Mouse (Mus musculus): ENCODE results near the gene Mchr1. TPM values are rescaled to one million over a fixed set of nuclear protein-coding genes. Genes with fewer than 3 reads are reported as not detected.
A peak's percentile ranks its signal among the peaks of the same experiment; 100 is the strongest.
"Not testable (repeated sequence)": the region's sequence is repeated elsewhere in the genome, so short reads cannot be mapped to it uniquely, and the experiment has no call there.

Mchr1 gene
- polyA plus RNA-seq, 1 experiment from 2014 or later = 1.7 TPM

GRCm38 (mm10) chr15:81220051-81220450, 15.2 kb upstream of the Mchr1 start:
- H3K9ac ChIP-seq (ENCODE audit: low read length); H3K27me3 ChIP-seq (ENCODE audit: control insufficient read depth, insufficient read depth, low read length); ATAC-seq (ENCODE audit: insufficient read depth, low FRiP score); H3K9me3 ChIP-seq (replicated peaks; ENCODE audit: control insufficient read depth, low read length); H3K4me2 ChIP-seq (ENCODE audit: low read depth, low read length); H3K4me3 ChIP-seq (replicated peaks; ENCODE audit: low read length); H3K27ac ChIP-seq (ENCODE audit: low read length); H3K36me3 ChIP-seq (ENCODE audit: control insufficient read depth, insufficient read depth, low read length); H3K4me1 ChIP-seq (ENCODE audit: control insufficient read depth, insufficient read depth, low read length): not testable (repeated sequence)
- 62% methylated on average over 8 of the region's 8 CpGs for WGBS

DNA sequence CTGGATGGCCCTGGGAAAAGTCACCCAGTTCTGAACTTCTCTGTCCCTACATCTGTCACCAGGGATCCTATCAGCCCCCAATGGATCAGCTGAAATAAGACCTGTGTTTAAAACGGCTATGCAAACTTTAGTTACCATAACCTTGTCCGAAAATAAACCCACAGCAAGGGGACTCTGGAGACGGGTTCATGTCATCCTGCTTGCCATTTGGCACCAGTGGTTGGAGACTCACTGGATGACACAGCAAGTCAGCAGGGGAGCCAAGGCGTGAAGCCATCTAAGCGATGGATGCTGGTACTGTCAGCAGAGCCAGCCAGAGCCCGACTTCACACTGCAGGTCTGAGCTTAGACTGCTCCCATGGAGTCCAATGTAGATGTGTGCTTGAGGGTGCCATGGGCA, 13.9 kb upstream of the Mchr1 start:
- no peaks in the 10 kb centered on the region for H3K36me3 ChIP-seq (ENCODE audit: control insufficient read depth, insufficient read depth, low read length)
- no peak overlapping the region for H3K9ac ChIP-seq (ENCODE audit: low read length)
- ATAC-seq (ENCODE audit: insufficient read depth, low FRiP score) = no peak
- 63% methylated on average over 6 of the region's 6 CpGs for WGBS
- H3K4me1 ChIP-seq (ENCODE audit: control insufficient read depth, insufficient read depth, low read length) = no peaks in the 10 kb centered on the region
- no peak overlapping the region for H3K4me3 ChIP-seq (replicated peaks; ENCODE audit: low read length)
- H3K27ac ChIP-seq (ENCODE audit: low read length) = no peak overlapping the region
- no peak overlapping the region for H3K4me2 ChIP-seq (ENCODE audit: low read depth, low read length)
- no peaks in the 10 kb centered on the region for H3K9me3 ChIP-seq (replicated peaks; ENCODE audit: control insufficient read depth, low read length)
- H3K27me3 ChIP-seq (ENCODE audit: control insufficient read depth, insufficient read depth, low read length) = no peaks in the 10 kb centered on the region

GRCm38 (mm10) chr15:81225016-81225415, 10.3 kb upstream of the Mchr1 start:
- Histone ChIP-seq H3K27me3 (ENCODE audit: control insufficient read depth, insufficient read depth, low read length) (no peaks in the 10 kb centered on the region), H3K4me3 (replicated peaks; ENCODE audit: low read length) (no peak overlapping the region), H3K36me3 (ENCODE audit: control insufficient read depth, insufficient read depth, low read length) (no peaks in the 10 kb centered on the region), H3K4me2 (ENCODE audit: low read depth, low read length) (no peak overlapping the region), H3K9ac (ENCODE audit: low read length) (no peak overlapping the region), H3K27ac (ENCODE audit: low read length) (no peak overlapping the region), H3K9me3 (replicated peaks; ENCODE audit: control insufficient read depth, low read length) (no peaks in the 10 kb centered on the region), H3K4me1 (ENCODE audit: control insufficient read depth, insufficient read depth, low read length) (no peaks in the 10 kb centered on the region)
- ATAC-seq (ENCODE audit: insufficient read depth, low FRiP score) = no peak
- WGBS = 80% methylated on average over 10 of the region's 10 CpGs

DNA sequence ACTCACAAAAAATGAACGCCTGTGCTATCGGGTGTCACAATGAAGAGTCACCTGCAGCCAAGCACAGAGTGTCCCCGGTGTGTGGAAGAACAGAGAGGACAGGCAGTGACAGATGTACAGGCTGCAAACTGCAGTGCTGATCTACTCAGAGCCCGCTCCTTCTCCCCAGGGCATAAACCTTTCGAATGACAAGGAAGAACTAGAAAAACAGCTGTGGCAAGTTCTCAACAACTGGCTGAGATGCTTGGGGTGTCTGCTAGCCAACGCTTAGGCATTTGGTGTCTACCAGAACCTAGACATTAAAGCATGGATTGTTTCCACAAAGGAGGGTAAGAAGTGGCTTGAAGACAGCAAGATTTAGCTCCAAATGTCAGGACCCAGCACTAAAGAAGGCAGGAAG, 9.6 kb upstream of the Mchr1 start:
- Histone ChIP-seq H3K4me2 (ENCODE audit: low read depth, low read length) (no peak overlapping the region), H3K4me3 (replicated peaks; ENCODE audit: low read length) (no peak overlapping the region), H3K27me3 (ENCODE audit: control insufficient read depth, insufficient read depth, low read length) (no peaks in the 10 kb centered on the region), H3K9ac (ENCODE audit: low read length) (no peak overlapping the region), H3K4me1 (ENCODE audit: control insufficient read depth, insufficient read depth, low read length) (no peaks in the 10 kb centered on the region), H3K36me3 (ENCODE audit: control insufficient read depth, insufficient read depth, low read length) (no peaks in the 10 kb centered on the region), H3K27ac (ENCODE audit: low read length) (no peak overlapping the region), H3K9me3 (replicated peaks; ENCODE audit: control insufficient read depth, low read length) (no peaks in the 10 kb centered on the region)
- ATAC-seq (ENCODE audit: insufficient read depth, low FRiP score) = no peak
- WGBS = 67% methylated on average over 6 of the region's 6 CpGs

GRCm38 (mm10) chr15:81226796-81227195, 8.5 kb upstream of the Mchr1 start:
- Histone ChIP-seq H3K36me3 (ENCODE audit: control insufficient read depth, insufficient read depth, low read length) (no peaks in the 10 kb centered on the region), H3K9ac (ENCODE audit: low read length) (no peak overlapping the region), H3K27ac (ENCODE audit: low read length) (no peak overlapping the region), H3K4me1 (ENCODE audit: control insufficient read depth, insufficient read depth, low read length) (no peaks in the 10 kb centered on the region), H3K9me3 (replicated peaks; ENCODE audit: control insufficient read depth, low read length) (no peaks in the 10 kb centered on the region), H3K27me3 (ENCODE audit: control insufficient read depth, insufficient read depth, low read length) (no peaks in the 10 kb centered on the region), H3K4me3 (replicated peaks; ENCODE audit: low read length) (no peak overlapping the region), H3K4me2 (ENCODE audit: low read depth, low read length) (no peak overlapping the region)
- ATAC-seq (ENCODE audit: insufficient read depth, low FRiP score) = no peak
- 70% methylated on average over 4 of the region's 4 CpGs for WGBS

GRCm38 (mm10) chr15:81227275-81227674, 8.0 kb upstream of the Mchr1 start:
- H3K4me2 ChIP-seq (ENCODE audit: low read depth, low read length) = no peak overlapping the region
- no peak overlapping the region for H3K9ac ChIP-seq (ENCODE audit: low read length)
- WGBS = 95% methylated on average over 3 of the region's 3 CpGs
- H3K27me3 ChIP-seq (ENCODE audit: control insufficient read depth, insufficient read depth, low read length) = no peaks in the 10 kb centered on the region
- ATAC-seq (ENCODE audit: insufficient read depth, low FRiP score) = no peak
- H3K4me1 ChIP-seq (ENCODE audit: control insufficient read depth, insufficient read depth, low read length) = no peaks in the 10 kb centered on the region
- H3K36me3 ChIP-seq (ENCODE audit: control insufficient read depth, insufficient read depth, low read length) = no peaks in the 10 kb centered on the region
- no peak overlapping the region for H3K27ac ChIP-seq (ENCODE audit: low read length)
- H3K9me3 ChIP-seq (replicated peaks; ENCODE audit: control insufficient read depth, low read length) = no peaks in the 10 kb centered on the region
- H3K4me3 ChIP-seq (replicated peaks; ENCODE audit: low read length) = no peak overlapping the region

GRCm38 (mm10) chr15:81228258-81228657, 7.0 kb upstream of the Mchr1 start:
- ATAC-seq (ENCODE audit: insufficient read depth, low FRiP score) = no peak

GRCm38 (mm10) chr15:81229791-81230190, 5.5 kb upstream of the Mchr1 start:
- Histone ChIP-seq H3K27ac (ENCODE audit: low read length) (no peak overlapping the region), H3K4me2 (ENCODE audit: low read depth, low read length) (no peak overlapping the region), H3K4me1 (ENCODE audit: control insufficient read depth, insufficient read depth, low read length) (no peaks in the 10 kb centered on the region), H3K27me3 (ENCODE audit: control insufficient read depth, insufficient read depth, low read length) (no peaks in the 10 kb centered on the region), H3K9me3 (replicated peaks; ENCODE audit: control insufficient read depth, low read length) (no peaks in the 10 kb centered on the region), H3K36me3 (ENCODE audit: control insufficient read depth, insufficient read depth, low read length) (no peaks in the 10 kb centered on the region), H3K9ac (ENCODE audit: low read length) (no peak overlapping the region), H3K4me3 (replicated peaks; ENCODE audit: low read length) (no peak overlapping the region)
- 48% methylated on average over 3 of the region's 3 CpGs for WGBS
- no peak for ATAC-seq (ENCODE audit: insufficient read depth, low FRiP score)

More at GRCm38 (mm10) chr15:81228258-81228657, 7.0 kb upstream of the Mchr1 start:
- Histone ChIP-seq H3K9me3 (replicated peaks; ENCODE audit: control insufficient read depth, low read length) (no peaks in the 10 kb centered on the region), H3K9ac (ENCODE audit: low read length) (no peak overlapping the region), H3K27me3 (ENCODE audit: control insufficient read depth, insufficient read depth, low read length) (no peaks in the 10 kb centered on the region), H3K4me1 (ENCODE audit: control insufficient read depth, insufficient read depth, low read length) (no peaks in the 10 kb centered on the region), H3K4me2 (ENCODE audit: low read depth, low read length) (no peak overlapping the region), H3K36me3 (ENCODE audit: control insufficient read depth, insufficient read depth, low read length) (no peaks in the 10 kb centered on the region), H3K27ac (ENCODE audit: low read length) (no peak overlapping the region), H3K4me3 (replicated peaks; ENCODE audit: low read length) (no peak overlapping the region)
- WGBS = 84% methylated on average over 3 of the region's 3 CpGs

DNA sequence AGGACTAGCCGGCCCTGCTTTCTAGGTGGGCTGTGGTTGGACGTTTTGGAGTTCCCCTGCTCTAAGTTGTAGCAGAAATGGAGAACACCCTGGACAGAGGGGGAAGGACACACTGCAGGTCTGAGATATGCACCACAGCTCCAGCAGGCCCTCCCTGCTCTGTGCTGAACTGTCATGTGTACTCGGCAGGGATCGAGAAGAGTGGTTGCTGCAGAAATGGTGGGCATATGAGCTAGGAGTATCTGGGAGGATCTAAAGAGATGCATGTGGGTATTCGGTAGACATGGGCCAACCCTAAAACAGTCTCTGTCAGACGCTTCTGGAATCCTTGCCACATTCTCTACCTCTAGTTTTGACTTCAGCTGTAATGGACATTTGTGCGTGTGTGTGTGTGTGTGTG, 4.0 kb upstream of the Mchr1 start:
- no peak overlapping the region for H3K27ac ChIP-seq (ENCODE audit: low read length)
- H3K9ac ChIP-seq (ENCODE audit: low read length) = no peak overlapping the region
- H3K4me2 ChIP-seq (ENCODE audit: low read depth, low read length) = no peak overlapping the region
- no peaks in the 10 kb centered on the region for H3K27me3 ChIP-seq (ENCODE audit: control insufficient read depth, insufficient read depth, low read length)
- H3K4me3 ChIP-seq (replicated peaks; ENCODE audit: low read length) = no peak overlapping the region
- H3K9me3 ChIP-seq (replicated peaks; ENCODE audit: control insufficient read depth, low read length) = no peaks in the 10 kb centered on the region
- H3K4me1 ChIP-seq (ENCODE audit: control insufficient read depth, insufficient read depth, low read length) = peaks cover 8% of the 10 kb centered on the region; the same call in 1 of the 2 replicates
- WGBS = 75% methylated on average over 7 of the region's 7 CpGs
- no peaks in the 10 kb centered on the region for H3K36me3 ChIP-seq (ENCODE audit: control insufficient read depth, insufficient read depth, low read length)
- no peak for ATAC-seq (ENCODE audit: insufficient read depth, low FRiP score)

- peak overlapping the region; percentile 68 for H3K9ac ChIP-seq (ENCODE audit: low read length)
- peaks cover 8% of the 10 kb centered on the region; the same call in 1 of the 2 replicates for H3K4me1 ChIP-seq (ENCODE audit: control insufficient read depth, insufficient read depth, low read length)
- no peaks in the 10 kb centered on the region for H3K36me3 ChIP-seq (ENCODE audit: control insufficient read depth, insufficient read depth, low read length)
- 11% methylated on average over 8 of the region's 8 CpGs for WGBS
- H3K4me2 ChIP-seq (ENCODE audit: low read depth, low read length) = peak overlapping the region; percentile 67
- H3K9me3 ChIP-seq (replicated peaks; ENCODE audit: control insufficient read depth, low read length) = no peaks in the 10 kb centered on the region
- no peak for ATAC-seq (ENCODE audit: insufficient read depth, low FRiP score)
- H3K27ac ChIP-seq (ENCODE audit: low read length) = no peak overlapping the region
- H3K4me3 ChIP-seq (replicated peaks; ENCODE audit: low read length) = peak overlapping the region; percentile 46
- no peaks in the 10 kb centered on the region for H3K27me3 ChIP-seq (ENCODE audit: control insufficient read depth, insufficient read depth, low read length)
These were observed 763 bp downstream of the Mchr1 start for GRCm38 (mm10) chr15:81236062-81236461.
